Mouse (Mus musculus): ENCODE results near the gene B3gntl1.

- TF ChIP-seq POLR2A (IDR thresholded peaks at IDR 0.05; ENCODE audit: borderline replicate concordance, insufficient read depth, low read length): no peak
- no peak for TF ChIP-seq CTCF (IDR thresholded peaks at IDR 0.05; ENCODE audit: borderline replicate concordance, insufficient read depth, low read depth, low read length)
These were observed 33.6 kb upstream of the B3gntl1 start for GRCm38 (mm10) chr11:121706521-121707005.
